Mouse (Mus musculus): ENCODE results near the gene Ubtd1. TPM values are rescaled to one million over a fixed set of nuclear protein-coding genes. Genes with fewer than 3 reads are reported as not detected.

Gene Ubtd1
- polyA plus RNA-seq, 1 experiment from 2014 or later = 16.6 TPM

- no peak overlapping the region for H3K9ac ChIP-seq
- no peak for ATAC-seq (ENCODE audit: insufficient read depth, low FRiP score, low read depth)
- no peaks in the 10 kb centered on the region for H3K36me3 ChIP-seq
- no peak overlapping the region for H3K27ac ChIP-seq
- no peak overlapping the region for H3K4me2 ChIP-seq
- no peaks in the 10 kb centered on the region for H3K27me3 ChIP-seq (replicated peaks)
- 84% methylated on average over 14 of the region's 14 CpGs for WGBS
- peaks cover 12% of the 10 kb centered on the region; the same call in 1 of the 2 replicates for H3K4me1 ChIP-seq
- H3K9me3 ChIP-seq = no peaks in the 10 kb centered on the region
- H3K4me3 ChIP-seq (replicated peaks) = no peak overlapping the region
These were observed 52.0 kb downstream of the Ubtd1 start for GRCm38 (mm10) chr19:42033611-42034010.

- no peaks in the 10 kb centered on the region for H3K9me3 ChIP-seq
- ATAC-seq (ENCODE audit: insufficient read depth, low FRiP score, low read depth) = no peak
- no peak overlapping the region for H3K9ac ChIP-seq
- H3K27me3 ChIP-seq (replicated peaks) = no peaks in the 10 kb centered on the region
- no peak overlapping the region for H3K4me2 ChIP-seq
- no peak overlapping the region; the same call in 1 of the 2 replicates for H3K27ac ChIP-seq
- H3K4me3 ChIP-seq (replicated peaks) = no peak overlapping the region
- no peaks in the 10 kb centered on the region for H3K36me3 ChIP-seq
- 72% methylated on average over 9 of the region's 9 CpGs for WGBS
- peaks cover 12% of the 10 kb centered on the region; the same call in 1 of the 2 replicates for H3K4me1 ChIP-seq
These were observed 52.7 kb downstream of the Ubtd1 start for GRCm38 (mm10) chr19:42034146-42034775.

GRCm38 (mm10) chr19:42034881-42035455, 53.4 kb downstream of the Ubtd1 start:
- 0 out of 2 replicates have a peak, but pooled peaks have one; percentile 8 for ATAC-seq (ENCODE audit: insufficient read depth, low FRiP score, low read depth)
- H3K27me3 ChIP-seq (replicated peaks) = no peaks in the 10 kb centered on the region
- no peak overlapping the region for H3K4me2 ChIP-seq
- H3K4me3 ChIP-seq (replicated peaks) = no peak overlapping the region
- no peaks in the 10 kb centered on the region for H3K36me3 ChIP-seq
- WGBS = 57% methylated on average over 11 of the region's 11 CpGs
- no peak overlapping the region for H3K9ac ChIP-seq
- H3K27ac ChIP-seq = no peak overlapping the region; the same call in 1 of the 2 replicates
- H3K4me1 ChIP-seq = peaks cover 12% of the 10 kb centered on the region; the same call in 1 of the 2 replicates
- H3K9me3 ChIP-seq = no peaks in the 10 kb centered on the region

GRCm38 (mm10) chr19:42035456-42036248, 54.1 kb downstream of the Ubtd1 start, which contains the start of gene Ankrd2:
Gene Ankrd2, plus strand, starts transcription at chr19:42036000.
- Histone ChIP-seq H3K9me3 (no peaks in the 10 kb centered on the region), H3K27ac (no peak within 1 kb of the TSS; the same call in 1 of the 2 replicates), H3K9ac (no peak within 1 kb of the TSS), H3K4me3 (replicated peaks) (no peak within 1 kb of the TSS), H3K4me2 (no peak within 1 kb of the TSS), H3K36me3 (no peaks in the 10 kb centered on the region), H3K27me3 (replicated peaks) (no peaks in the 10 kb centered on the region), H3K4me1 (peaks cover 12% of the 10 kb centered on the region; the same call in 1 of the 2 replicates)
- peak; percentile 77; the same call in 1 of the 2 replicates for ATAC-seq (ENCODE audit: insufficient read depth, low FRiP score, low read depth)
- 61% methylated on average over 19 of the region's 19 CpGs for WGBS

GRCm38 (mm10) chr19:42036357-42036756, 54.8 kb downstream of the Ubtd1 start:
- H3K4me1 ChIP-seq = peaks cover 12% of the 10 kb centered on the region; the same call in 1 of the 2 replicates
- no peak overlapping the region for H3K9ac ChIP-seq
- H3K9me3 ChIP-seq = no peaks in the 10 kb centered on the region
- H3K4me2 ChIP-seq = no peak overlapping the region
- no peaks in the 10 kb centered on the region for H3K36me3 ChIP-seq
- no peaks in the 10 kb centered on the region for H3K27me3 ChIP-seq (replicated peaks)
- WGBS = 76% methylated on average over 3 of the region's 3 CpGs
- no peak for ATAC-seq (ENCODE audit: insufficient read depth, low FRiP score, low read depth)
- H3K27ac ChIP-seq = no peak overlapping the region
- H3K4me3 ChIP-seq (replicated peaks) = no peak overlapping the region

- no peaks in the 10 kb centered on the region for H3K9me3 ChIP-seq
- H3K27ac ChIP-seq = no peak overlapping the region
- WGBS = 63% methylated on average over 11 of the region's 11 CpGs
- H3K4me3 ChIP-seq (replicated peaks) = no peak overlapping the region
- H3K27me3 ChIP-seq (replicated peaks) = no peaks in the 10 kb centered on the region
- no peaks in the 10 kb centered on the region for H3K36me3 ChIP-seq
- no peak overlapping the region for H3K9ac ChIP-seq
- no peak for ATAC-seq (ENCODE audit: insufficient read depth, low FRiP score, low read depth)
- no peak overlapping the region for H3K4me2 ChIP-seq
- H3K4me1 ChIP-seq = peaks cover 12% of the 10 kb centered on the region; the same call in 1 of the 2 replicates
These were observed 55.7 kb downstream of the Ubtd1 start for GRCm38 (mm10) chr19:42037167-42037702.

- Histone ChIP-seq H3K4me3 (replicated peaks) (no peak overlapping the region), H3K27me3 (replicated peaks) (no peaks in the 10 kb centered on the region), H3K36me3 (no peaks in the 10 kb centered on the region), H3K9me3 (no peaks in the 10 kb centered on the region), H3K27ac (no peak overlapping the region), H3K4me1 (peaks cover 12% of the 10 kb centered on the region; the same call in 1 of the 2 replicates), H3K4me2 (no peak overlapping the region), H3K9ac (no peak overlapping the region)
- WGBS = 89% methylated on average over 12 of the region's 12 CpGs
- ATAC-seq (ENCODE audit: insufficient read depth, low FRiP score, low read depth) = no peak
These were observed 56.7 kb downstream of the Ubtd1 start for GRCm38 (mm10) chr19:42038310-42038709.

- Histone ChIP-seq H3K4me3 (replicated peaks) (no peak overlapping the region), H3K9me3 (no peaks in the 10 kb centered on the region), H3K36me3 (no peaks in the 10 kb centered on the region), H3K4me1 (0 out of 2 replicates have a peak, but pooled peaks cover 9% of the 10 kb centered on the region), H3K27me3 (replicated peaks) (no peaks in the 10 kb centered on the region), H3K27ac (no peak overlapping the region), H3K9ac (no peak overlapping the region), H3K4me2 (no peak overlapping the region)
- no peak for ATAC-seq (ENCODE audit: insufficient read depth, low FRiP score, low read depth)
- WGBS = 91% methylated on average over 6 of the region's 6 CpGs
These were observed 62.4 kb downstream of the Ubtd1 start for GRCm38 (mm10) chr19:42043988-42044387.

GRCm38 (mm10) chr19:42045269-42046102, 63.9 kb downstream of the Ubtd1 start, which contains the start of gene Hoga1:
Gene Hoga1, plus strand, starts transcription at chr19:42045610.
- H3K4me3 ChIP-seq (replicated peaks) = peak within 1 kb of the TSS; percentile 39
- 23% methylated on average over 23 of the region's 23 CpGs for WGBS
- H3K36me3 ChIP-seq = no peaks in the 10 kb centered on the region
- H3K27ac ChIP-seq = no peak within 1 kb of the TSS
- H3K9me3 ChIP-seq = no peaks in the 10 kb centered on the region
- peak; percentile 88 for ATAC-seq (ENCODE audit: insufficient read depth, low FRiP score, low read depth)
- no peak within 1 kb of the TSS for H3K9ac ChIP-seq
- 0 out of 2 replicates have a peak, but pooled peaks cover 9% of the 10 kb centered on the region for H3K4me1 ChIP-seq
- peak within 1 kb of the TSS; percentile 64 for H3K4me2 ChIP-seq
- no peaks in the 10 kb centered on the region for H3K27me3 ChIP-seq (replicated peaks)

- no peaks in the 10 kb centered on the region for H3K27me3 ChIP-seq (replicated peaks)
- no peak overlapping the region for H3K4me3 ChIP-seq (replicated peaks)
- WGBS = 67% methylated on average over 1 of the region's 1 CpGs
- no peak overlapping the region for H3K9ac ChIP-seq
- no peak for ATAC-seq (ENCODE audit: insufficient read depth, low FRiP score, low read depth)
- no peaks in the 10 kb centered on the region for H3K9me3 ChIP-seq
- H3K4me2 ChIP-seq = no peak overlapping the region
- H3K4me1 ChIP-seq = 0 out of 2 replicates have a peak, but pooled peaks cover 7% of the 10 kb centered on the region
- H3K36me3 ChIP-seq = no peaks in the 10 kb centered on the region
- no peak overlapping the region for H3K27ac ChIP-seq
These were observed 68.7 kb downstream of the Ubtd1 start for GRCm38 (mm10) chr19:42050251-42050650.

- no peak overlapping the region for H3K4me2 ChIP-seq
- H3K4me3 ChIP-seq (replicated peaks) = no peak overlapping the region
- H3K36me3 ChIP-seq = no peaks in the 10 kb centered on the region
- no peak for ATAC-seq (ENCODE audit: insufficient read depth, low FRiP score, low read depth)
- H3K4me1 ChIP-seq = no peaks in the 10 kb centered on the region
- H3K9ac ChIP-seq = no peak overlapping the region
- H3K9me3 ChIP-seq = no peaks in the 10 kb centered on the region
- no peak overlapping the region for H3K27ac ChIP-seq
- H3K27me3 ChIP-seq (replicated peaks) = no peaks in the 10 kb centered on the region
- WGBS = 89% methylated on average over 3 of the region's 3 CpGs
These were observed 69.8 kb downstream of the Ubtd1 start for GRCm38 (mm10) chr19:42051351-42051750.

Data from stomach, embryonic 15.5 days (tissue).